Mouse (Mus musculus) adrenal gland, postnatal 25 days (tissue): Measurements from ENCODE around the gene Trp73. TPM values are rescaled to one million over a fixed set of nuclear protein-coding genes. Genes with fewer than 3 reads are reported as not detected.

Source experiments
- DNase-seq: peaks from one replicate; pipeline ENCODE4 v3.0.0; 2021; ENCODE audit warnings: mixed read lengths
- total RNA-seq: library from RNA; stranded (reverse); gene quantifications from 2 replicates; pipeline ENCODE4 v1.2.3, GENCODE M21; 2021

The Trp73 gene
- total RNA-seq, 1 experiment from 2014 or later = not detected

DNA sequence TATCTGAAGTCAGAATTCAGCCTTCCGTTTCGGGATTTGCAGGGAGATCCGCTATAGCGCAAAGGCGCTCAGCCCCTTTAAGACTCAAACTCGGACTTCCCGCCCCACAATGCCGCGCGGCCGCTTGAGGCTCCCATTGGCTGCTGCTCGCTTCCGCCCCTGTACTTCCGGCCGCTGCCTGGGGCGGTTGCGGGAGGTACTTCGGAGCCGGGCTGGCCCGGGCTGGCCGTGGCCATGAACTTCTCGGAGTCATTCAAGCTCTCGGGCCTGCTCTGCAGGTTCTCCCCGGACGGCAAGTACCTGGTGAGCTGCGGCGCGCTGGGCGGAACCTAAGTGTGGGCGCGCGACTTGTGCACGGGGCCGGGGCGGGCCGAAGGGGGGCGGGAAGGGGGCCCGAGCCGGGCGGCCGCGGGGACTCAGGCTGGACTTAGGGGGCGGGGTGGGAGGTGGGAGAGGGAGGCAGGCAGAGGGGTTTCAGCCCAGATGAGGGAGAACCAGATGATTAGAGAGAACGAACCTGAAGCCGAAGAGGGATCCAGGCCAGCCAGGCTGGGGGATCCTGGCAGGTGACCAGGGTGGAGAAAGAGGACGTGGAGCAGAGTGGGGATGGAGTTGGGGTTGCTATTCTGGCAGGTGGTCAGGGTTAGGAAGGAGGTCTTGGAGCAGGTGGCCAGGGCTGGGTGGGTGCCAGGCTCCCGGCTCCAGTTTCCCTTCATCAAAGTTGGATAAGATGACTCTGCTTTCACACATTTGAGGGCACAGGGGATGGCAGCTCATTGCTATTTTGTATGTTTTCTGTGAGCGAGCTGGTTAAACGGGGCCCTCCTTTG is 2.4 kb upstream of the Trp73 start, which contains the start of gene Wrap73:
Gene Wrap73 (plus strand): TSS at position 162 of the 830 bp plus-strand sequence.
- peak; percentile 92 for DNase-seq

DNA sequence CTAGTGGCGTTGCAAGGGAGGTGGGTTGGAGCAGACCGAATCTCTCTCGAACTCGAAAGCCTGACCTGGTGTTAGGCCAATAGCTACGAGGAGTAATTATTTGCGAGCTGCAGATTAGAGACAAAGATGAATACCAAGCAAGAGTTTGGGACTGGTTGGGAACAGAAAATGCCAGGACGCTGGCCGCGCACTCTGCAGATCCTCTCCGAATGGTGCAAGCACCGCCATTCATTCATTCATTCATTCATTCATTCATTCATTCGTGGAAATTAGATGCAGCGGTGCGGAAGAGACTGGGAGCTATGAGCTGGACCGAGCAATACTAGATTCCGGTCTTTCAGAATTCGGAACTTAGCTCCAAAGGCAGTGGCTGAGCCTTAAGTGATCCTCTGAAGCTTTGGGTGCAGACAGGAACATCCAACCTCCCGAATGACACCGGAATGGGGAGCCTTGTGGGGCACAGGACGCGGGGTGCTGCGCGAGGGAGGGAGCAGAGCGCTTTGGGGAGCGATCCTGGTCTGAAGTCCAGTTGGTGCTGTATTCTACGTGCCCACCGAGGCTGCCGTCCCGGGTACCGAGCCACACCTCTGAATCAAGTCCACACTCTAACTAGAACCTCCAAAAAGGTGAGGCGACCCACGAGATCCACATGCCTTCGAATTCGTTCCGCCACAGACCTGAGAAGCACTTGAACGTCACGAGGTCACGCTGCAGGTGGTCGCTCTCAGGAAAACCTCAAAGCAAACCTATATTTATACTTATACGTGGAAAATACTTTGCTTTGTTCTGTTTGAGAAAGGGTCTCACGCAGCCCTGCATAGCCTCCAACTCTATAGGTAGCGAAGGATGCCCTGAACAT is 1.2 kb upstream of the Trp73 start:
- no peak for DNase-seq

DNA sequence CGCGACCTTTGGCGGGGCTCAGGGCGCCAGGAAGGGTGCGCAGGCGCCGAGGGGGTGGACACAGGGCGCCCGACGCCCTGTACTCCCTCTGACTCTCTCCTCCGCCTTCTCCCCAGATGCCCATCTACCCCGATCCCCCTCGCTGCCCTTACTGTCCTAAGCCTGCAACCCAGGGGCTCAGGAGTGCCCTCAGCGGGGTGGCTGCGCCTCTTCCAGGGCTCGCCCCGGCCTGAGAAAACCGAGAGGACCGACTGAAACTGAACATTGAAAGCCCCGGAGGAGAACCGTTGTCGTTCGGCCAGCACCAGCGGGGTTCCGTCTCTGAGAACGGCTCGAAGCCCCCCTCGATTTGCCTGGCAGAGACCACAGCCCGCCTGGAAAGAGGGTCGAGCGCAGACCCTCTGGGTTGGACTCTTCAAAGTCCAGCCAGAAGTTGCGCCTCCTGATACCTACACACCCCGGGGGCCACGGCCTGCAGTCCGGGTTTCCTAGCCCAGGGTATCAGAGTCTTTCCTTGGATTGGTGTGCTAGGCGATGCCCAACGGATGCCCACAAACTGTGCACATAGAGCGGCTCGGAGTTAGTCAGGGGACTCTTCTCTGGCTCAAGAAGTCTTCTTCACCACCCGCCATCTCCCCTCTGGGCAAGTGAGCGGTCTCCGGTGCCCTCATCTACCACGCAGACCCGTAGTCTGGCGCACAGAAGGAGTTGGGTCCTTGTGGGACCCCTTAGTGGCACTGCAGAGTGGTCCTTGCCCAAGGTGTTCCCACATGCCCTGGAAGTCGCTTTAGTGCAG is 403 bp upstream of the Trp73 start:
- no peak for DNase-seq

DNA sequence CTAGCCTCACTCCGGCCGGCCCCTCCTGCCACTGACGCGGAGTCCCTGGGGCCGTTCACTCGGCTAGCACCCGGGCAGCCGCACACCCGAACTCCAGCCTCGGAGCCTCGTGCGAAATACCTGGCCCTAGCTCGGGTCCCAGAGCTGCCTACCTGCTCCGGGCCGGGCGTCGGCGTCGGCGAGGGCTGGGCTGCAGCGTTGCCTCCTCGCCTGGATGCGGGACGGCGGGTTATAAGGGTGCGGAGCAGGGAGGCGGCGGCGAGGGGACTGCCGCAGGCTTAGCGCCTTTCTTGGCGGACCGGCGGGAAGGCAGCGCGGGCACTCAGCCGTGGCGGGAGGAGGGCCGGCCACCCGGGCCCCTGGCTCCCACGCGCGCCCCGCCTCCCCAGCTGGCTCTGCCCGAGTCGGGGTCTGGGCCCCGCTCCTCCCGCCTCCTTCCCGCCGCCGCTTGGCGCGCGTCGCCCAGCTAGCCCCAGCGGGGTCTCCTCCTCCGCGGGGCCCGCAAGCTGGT is 282 bp downstream of the Trp73 start:
- DNase-seq = peak; percentile 12

DNA sequence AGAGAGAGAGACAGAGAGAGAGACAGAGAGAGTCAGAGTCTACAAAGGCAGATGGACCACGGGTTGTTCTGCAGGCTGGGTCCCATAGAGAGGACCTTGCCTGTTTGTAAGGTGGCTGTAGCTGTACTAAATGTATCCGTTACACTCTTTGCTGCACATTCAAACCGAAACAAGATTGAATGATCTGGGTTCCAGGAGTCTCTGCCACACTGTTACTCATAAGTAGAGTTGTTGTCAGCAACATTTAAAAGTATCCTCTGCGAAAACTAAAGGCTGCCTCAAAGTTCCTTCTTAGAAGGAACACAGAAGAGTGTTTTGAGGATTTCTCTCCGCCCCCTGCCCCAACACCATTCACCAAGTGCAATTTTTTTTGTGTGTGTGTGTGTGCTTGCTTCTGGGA is 2.9 kb downstream of the Trp73 start:
- DNase-seq = no peak

DNA sequence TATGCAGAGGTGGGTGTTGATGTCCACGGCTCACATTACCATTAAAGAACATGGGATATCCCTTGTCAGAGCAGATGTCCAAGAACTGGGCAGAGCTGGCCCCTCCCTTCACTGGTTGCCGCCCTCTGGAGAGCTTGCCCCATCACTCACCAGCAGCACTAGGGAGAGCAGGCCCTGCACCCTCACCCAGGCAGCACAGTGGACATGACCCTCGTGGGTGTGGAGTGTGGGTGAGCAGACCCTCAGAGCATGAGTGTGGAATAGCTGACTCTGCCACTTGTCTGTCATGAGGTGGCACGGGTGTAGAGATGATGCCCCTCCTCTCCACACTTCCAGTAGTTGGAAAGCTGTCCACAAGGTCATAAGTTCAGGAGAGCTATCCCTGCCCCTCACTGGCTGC is 5.2 kb downstream of the Trp73 start:
- no peak for DNase-seq

DNA sequence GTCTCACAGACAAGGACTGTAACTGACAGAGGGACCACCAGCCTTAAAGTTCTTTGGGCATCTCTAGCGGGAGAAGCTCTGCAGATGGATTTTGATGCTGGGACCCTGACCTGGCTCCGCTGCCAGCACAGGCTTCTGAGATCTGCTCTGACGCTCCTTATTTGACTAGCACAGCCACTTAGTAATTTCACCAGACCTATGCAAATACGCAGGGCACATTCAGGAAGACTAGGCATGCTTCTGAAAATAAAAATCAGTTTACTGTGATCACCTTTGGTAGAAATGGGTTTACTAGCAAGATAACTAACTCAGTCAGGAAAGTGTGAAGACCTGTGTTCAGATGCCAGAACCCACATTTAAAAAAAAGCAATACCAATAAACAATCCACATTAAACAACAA is 8.1 kb downstream of the Trp73 start:
- DNase-seq = no peak

DNA sequence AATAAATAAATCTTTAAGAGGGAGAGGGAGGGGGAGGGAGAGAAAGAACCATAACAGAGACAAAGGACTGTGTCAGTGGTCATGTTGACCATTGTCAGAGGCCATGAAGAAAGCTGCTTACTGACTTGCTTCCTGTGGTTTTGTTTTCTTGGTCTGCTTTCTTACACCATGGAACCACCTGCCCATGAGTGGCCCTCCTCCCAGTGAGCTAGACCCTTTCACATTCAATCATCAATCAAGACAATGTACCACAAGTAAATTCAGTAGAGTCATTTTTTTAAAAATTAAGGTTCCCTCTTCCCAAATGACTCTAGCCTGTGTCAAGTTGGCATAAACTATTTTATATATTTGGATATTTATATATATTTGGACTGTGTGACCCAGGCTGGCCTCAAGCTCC is 10.1 kb downstream of the Trp73 start:
- no peak for DNase-seq

DNA sequence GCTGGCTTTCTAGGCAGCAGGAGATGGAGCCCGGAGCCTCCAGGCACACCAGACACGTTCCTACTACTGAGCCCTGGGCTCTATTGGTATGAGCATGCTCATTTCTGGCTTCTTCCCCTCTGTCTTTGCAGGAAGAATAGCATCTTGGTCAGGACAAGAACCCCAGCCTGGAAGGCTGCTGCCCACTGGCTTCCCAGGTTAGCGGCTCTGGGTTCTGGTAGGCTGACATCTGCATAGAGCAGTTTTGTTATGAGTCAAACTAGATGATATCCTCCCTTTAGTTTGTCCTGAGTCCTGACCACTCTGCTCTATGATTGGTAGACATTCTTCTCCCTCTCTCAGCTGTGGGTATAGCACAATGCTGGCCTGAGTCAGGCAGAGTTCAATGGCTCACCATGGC is 12.7 kb downstream of the Trp73 start:
- no peak for DNase-seq

DNA sequence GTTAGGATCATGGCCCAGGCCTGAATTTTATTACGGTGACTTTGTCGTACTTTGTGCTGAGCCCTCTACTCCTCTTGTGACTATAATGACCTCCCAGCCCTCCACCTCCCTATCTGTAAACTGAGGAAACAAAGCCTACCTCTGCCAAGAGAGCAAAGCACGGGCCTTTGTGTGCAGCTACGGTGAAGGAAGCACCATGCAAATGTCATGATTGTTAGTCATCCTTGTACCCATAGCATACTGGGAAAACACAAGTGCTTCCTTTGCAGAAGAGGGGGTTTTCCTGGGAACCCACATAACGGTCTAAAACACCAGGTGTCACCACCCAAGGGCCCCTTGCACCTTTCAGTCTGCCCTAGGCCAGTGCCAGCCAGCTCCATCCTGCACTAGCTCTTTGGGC is 14.8 kb downstream of the Trp73 start:
- DNase-seq = no peak

DNA sequence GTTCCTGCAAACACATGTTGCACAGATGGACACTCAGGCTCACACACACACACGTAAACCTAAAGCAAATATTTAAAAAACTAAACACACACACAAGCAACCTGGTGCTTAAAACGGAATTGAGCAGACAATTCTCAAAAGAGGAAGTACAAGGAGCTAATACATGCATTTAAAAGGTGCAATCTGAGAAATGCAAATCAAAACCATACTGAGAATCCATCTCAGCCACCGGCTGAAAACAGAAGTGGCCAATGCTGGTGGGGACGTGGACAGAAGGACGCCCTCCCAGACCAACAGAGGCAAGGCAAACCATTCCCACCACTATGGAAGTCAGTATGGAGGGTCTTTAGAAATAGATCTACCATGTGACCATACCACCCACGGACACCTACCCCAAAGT is 16.5 kb downstream of the Trp73 start:
- DNase-seq = no peak

DNA sequence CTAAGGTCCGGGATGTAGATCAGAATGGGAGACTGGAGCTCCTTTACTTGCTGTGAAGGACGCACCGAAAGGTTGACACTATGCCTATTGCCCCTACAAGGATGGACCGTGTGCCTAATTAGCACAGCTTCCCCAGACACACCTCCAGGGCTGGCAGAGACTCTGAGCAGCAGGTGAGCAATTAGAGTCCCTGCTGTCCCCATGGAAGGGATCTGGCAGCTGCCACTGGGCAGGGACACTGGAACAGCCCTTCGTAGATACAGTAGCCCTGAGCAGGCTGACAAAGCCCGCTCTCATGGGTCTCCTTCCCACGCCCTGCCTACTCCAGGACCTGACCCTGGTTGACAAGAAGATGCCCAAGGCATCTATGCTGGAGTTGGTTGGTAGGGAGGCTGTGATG is 17.6 kb downstream of the Trp73 start:
- no peak for DNase-seq

DNA sequence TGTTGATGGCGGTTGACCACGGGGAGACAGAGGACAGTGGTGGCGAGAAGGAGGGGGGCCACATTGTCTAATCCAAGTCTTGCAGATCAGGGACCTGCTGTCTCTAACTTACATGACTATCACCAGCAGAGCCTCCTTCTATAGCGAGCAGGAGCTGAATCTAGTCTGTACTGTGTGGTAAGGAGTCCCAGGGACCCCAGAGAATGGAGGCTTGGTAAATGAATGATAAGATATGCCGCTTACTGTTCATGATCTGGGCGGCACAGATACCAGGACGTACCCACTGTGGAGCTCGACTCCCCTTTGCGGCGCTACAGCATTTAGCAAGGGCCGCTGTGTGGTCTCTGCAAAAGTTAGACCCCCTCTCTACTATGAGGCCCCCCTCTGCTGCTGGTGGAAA is 18.2 kb downstream of the Trp73 start:
- no peak for DNase-seq

DNA sequence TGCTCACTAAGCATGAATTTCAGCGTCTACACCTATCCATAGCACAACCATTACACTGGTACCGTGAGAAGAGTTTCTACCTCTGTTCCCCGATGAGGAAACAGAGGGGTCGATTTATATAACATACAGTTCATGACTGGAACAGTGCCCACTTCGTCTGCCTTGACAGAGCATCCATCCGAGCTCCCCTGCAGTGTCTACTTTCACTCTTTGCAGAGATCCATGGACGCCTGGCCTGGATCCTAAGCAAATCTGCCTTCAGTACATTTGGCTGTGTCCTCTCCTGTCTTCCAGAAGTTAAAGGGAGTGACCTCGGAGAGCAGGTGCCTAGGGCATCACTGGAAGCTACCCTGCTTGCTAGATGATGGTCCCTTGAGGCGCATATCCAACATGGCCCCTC is 20.8 kb downstream of the Trp73 start:
- no peak for DNase-seq

DNA sequence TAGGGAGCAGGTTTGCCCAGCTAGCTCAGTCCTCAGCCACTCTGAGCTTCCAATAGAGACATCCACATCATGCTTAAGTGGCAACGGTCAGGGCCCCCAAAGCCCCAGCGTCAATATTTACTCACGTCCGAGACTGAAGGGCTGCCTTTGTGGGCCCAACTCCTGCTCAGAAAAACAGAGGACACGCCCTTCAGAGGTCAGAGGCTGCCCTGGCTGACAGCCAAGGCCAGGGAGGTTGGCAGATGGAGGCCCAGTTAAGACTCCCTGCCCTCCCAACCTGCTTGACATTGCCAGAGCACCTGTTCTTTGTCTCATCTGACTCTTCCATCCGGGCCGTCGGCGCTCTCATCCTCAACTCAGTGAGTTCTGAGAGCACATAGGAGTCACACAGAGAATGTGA is 21.2 kb downstream of the Trp73 start:
- no peak for DNase-seq

DNA sequence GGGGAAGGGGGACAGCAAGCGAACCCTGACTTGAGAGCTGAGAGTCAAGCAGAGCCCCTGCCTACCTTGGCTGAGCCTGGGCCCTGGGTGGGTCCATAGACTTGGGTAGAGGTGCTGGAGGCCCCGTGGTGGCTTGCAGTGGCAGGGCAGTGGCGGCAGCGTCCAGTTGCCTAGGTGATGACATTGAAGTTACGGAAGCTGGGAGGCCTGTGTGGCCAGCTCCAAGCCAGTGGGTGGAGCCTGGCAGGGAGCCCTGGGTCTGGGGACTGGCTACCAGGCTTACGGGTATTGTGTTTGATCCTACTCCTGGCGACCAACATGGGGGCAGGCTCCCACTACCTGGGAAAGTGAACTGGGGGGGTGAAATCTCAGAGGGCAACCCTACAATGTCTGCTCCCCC is 23.6 kb downstream of the Trp73 start:
- DNase-seq = peak; percentile 35

DNA sequence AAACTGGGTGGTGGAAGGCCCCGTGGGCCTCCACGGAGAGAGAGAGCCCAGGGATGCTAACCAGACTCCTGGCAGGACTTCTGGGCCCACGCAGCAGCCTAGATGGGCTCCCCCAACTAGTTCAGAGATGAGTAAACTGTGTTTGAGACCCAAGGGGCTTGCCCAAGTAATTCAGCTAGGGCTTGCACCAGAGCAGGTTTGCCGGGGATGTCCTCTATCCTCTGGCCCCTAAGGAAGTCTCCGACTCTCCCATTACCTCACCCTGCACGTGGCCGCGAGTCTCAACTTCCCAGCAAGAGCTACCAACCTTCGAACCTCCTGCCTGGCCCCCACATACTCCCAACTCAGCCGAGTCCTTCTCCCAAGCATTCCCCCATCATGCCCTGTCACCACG is 30.2 kb downstream of the Trp73 start:
- no peak for DNase-seq

DNA sequence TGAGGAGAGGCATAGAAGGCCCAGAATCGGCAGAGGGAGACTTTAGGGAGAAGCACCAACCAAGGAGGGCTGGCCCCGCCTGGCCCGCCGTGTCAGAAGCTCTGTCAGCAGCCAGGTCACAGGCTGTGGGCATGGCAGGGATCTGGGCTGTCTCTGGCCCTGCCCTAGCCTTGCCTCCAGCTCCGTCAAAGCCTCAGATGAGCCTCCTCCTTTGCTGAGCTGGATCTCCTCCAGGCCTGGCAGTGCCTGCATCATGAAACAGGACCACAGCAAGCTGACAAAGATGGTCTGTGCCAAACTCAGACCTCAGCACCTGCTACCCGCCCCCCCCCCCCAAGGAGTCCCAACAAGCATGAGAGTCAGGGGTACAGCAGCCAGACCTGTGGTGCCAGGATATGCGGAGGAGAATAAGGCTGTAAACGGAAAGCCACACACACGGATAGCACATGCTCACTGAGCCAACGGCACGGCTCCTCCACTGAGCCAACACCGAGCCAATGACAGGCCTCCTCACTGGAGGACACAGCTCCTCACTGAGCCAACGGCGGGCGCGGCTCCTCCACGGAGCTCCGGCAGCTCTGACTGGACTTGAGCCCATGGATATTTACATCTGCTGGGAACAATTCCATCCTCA is 30.7 kb downstream of the Trp73 start:
- DNase-seq = no peak

DNA sequence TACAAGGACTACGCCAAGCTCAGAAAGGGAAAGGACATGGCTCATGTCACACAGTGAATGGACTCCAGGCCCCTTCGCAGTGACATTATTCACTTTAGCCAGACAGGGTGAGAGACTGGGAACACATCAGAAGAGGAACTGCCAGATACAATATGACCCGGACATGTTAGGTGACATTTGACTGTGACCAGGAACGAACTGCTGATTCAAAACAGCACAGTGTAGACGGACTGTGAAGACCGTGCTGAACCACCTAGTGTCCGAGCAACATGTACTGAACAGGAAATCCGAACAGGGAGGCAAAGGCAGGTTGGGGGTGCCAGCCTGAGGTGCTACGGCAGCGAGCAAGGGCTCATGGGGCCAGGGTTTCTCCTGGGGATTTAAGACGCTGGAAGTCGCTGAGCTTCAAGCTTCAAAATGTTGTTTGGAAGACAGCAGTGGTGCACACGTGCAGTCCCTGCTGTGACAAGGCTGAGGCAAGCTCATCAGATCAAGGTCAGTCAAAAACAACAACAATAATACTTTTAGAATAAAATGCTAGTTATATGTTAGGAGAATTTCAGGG is 33.4 kb downstream of the Trp73 start:
- no peak for DNase-seq

DNA sequence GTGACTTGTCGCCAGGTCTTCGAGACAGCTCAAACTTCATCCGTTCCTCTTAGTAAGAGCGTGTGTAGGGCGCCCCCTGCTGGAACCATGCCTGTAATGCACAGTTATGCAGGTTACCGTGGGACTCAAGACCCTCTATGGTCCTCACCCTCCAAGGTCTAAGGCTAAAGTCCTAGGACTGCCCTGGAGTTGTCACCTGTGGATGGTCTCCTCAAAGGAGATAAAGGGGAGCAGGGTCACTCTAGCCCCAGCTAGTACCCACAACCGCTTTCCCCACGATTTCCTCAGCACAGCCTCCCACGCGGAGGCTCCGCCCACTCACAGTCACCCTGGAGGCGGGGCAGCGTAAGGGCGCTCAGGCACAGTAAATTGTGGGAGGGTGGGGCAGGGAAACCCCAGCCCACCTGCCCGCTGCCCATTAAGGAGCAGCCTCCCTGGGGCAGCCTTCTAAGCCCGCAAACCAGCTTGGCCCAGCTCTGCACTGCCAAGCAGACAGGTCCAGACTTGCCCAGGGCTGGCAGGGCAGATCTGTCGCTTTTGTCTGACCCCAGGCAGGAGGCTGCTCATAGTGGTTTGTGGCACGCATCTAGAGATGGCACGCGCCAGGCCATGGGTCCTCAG is 34.5 kb downstream of the Trp73 start:
- peak; percentile 61 for DNase-seq

DNA sequence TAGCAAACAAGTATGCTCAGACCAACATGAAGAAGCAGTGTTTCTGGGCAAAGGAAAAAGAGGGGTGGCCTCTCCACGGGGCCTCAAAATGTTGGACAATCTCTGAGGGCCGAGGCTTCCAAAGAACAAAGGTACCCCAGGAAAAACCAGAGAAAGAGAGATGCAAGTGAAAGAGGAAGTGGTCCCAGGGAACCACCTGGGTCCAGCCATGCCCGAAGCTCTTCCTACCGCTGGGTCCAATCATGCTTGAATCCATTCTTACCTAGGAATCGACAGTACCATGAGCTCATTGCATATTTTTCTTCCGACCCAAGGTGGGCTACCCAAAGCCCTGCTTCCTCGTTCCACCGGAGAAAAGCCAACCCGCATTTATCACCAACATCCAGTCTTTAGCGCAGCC is 36.1 kb downstream of the Trp73 start:
- DNase-seq = no peak
